Mouse (Mus musculus) brain, adult 10 weeks (tissue): ENCODE data around the gene Ctbp2. TPM values are rescaled to one million over a fixed set of nuclear protein-coding genes. Genes with fewer than 3 reads are reported as not detected.

Experiments used
- polyA plus RNA-seq: library from polyadenylated mRNA; stranded (reverse); fragments of 350-450 nt; fragmentation: Illumina TruSeq; extraction: RNeasy Lipid Tissue Mini Kit (QIAGEN cat#74804); gene quantifications from one replicate; pipeline ENCODE4 v1.2.3, GENCODE M21; 2015; ENCODE audit warnings: low read depth, low replicate concordance

The Ctbp2 gene
- 25.6 TPM for polyA plus RNA-seq

GRCm38 (mm10) chr7:133123999-133124700, at the start of gene Ctbp2:
Ctbp2 (minus strand) TSS chr7:133124354.

GRCm38 (mm10) chr7:133123244-133123998, 733 bp downstream of the Ctbp2 start, which contains the start of gene Fgfr2:
Fgfr2 (minus strand) TSS chr7:133123350.

Other genes starting within 250 kb of the Ctbp2 start
- 32.5 TPM for gene Zranb1, start 193.2 kb downstream of the Ctbp2 start, polyA plus RNA-seq
- gene Fgfr2, start 1.0 kb downstream of the Ctbp2 start, polyA plus RNA-seq: 57.4 TPM